Mouse (Mus musculus) thymus, adult 2 months (tissue): ENCODE results near the gene Gtf2ird1.

Experiments used
- CTCF ChIP-seq: fragments of 200-500 bp; IDR thresholded peaks from 2 replicates; pipeline ENCODE4 v1.5.1; 2012; ENCODE audit warnings: mild to moderate bottlenecking, control low read depth, low read length, moderate library complexity, borderline replicate concordance; ENCODE audit not compliant: control insufficient read depth, poor library complexity, insufficient read depth; ENCODE audit errors: extremely low read depth
- POLR2A ChIP-seq: fragments of 200-500 bp; IDR thresholded peaks from 2 replicates; pipeline ENCODE4 v1.6.1; 2012; ENCODE audit warnings: mild to moderate bottlenecking, low read length, control low read depth, moderate library complexity; ENCODE audit not compliant: control insufficient read depth, poor library complexity, insufficient read depth; ENCODE audit errors: extremely low read depth

DNA sequence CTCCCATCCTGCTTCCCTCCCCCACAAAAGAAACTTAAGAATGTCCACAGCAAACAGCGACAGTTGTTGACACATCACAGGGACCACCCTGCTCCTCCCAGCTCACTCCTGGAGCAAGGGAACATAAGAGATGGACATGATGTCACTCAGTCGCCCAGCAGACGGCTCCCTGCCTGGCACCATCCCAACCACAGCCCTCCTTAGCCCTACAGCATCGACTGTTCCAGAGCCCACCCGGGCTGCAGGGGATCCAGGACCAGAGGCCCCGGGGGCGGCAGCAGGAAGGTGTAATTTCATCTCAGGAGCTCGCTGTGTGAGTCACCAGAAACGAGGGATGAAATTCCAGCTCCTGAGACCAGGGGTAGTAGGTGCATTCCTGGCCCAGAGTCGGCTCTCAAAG, 10.6 kb downstream of the Gtf2ird1 start:
- TF ChIP-seq POLR2A (no peak), CTCF (no peak)
